Mouse (Mus musculus): ENCODE measurements around the gene Pmch. TPM values are rescaled to one million over a fixed set of nuclear protein-coding genes. Genes with fewer than 3 reads are reported as not detected.

Gene Pmch
- polyA plus RNA-seq (2012; rRNA removed; ENCODE audit: low replicate concordance), result not detected in 2 replicates

GRCm38 (mm10) chr10:88090772-88091171 lies at the start of gene Pmch:
Gene Pmch (plus strand): TSS chr10:88091072.

Other genes with a start within 250 kb of the Pmch start
- 327 and 378 TPM in 2 replicates for gene Igf1, start 232.8 kb upstream of the Pmch start, polyA plus RNA-seq (2012; rRNA removed; ENCODE audit: low replicate concordance)
- 0.19 and 0.71 TPM in 2 replicates for gene Parpbp, start 55.9 kb downstream of the Pmch start, polyA plus RNA-seq (2012; rRNA removed; ENCODE audit: low replicate concordance)
- 5.2 and 7.8 TPM in 2 replicates for gene Nup37, start 55.9 kb downstream of the Pmch start, polyA plus RNA-seq (2012; rRNA removed; ENCODE audit: low replicate concordance)
- gene Washc3, start 110.0 kb downstream of the Pmch start, polyA plus RNA-seq (2012; rRNA removed; ENCODE audit: low replicate concordance), result 34.1 and 35.2 TPM in 2 replicates